In the genomic region with DNA sequence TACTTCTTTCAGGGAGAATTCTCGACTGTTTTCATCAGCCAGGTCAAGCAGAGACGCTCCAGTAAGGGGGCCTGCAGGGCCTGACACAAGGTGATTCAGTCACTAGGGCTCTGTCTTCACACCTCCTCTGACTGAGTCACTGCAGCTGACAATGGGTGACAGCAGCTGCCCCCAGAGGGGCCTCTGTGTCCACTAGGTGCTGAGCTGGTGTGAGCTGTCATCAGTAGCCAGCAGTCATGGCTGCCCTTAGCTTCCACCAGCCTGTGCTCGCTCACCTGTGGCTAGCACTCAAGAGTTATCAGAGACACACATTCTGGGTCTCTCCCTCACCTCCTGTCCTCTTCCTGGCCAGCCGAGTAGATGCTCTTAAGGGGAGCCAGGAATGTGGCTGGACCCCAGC, we compare ENCODE assay signal across 25 mouse cellular contexts. TPM values are rescaled to one million over a fixed set of nuclear protein-coding genes. Genes with fewer than 3 reads are reported as not detected.
"Had no signal": no experiment of that assay in that cellular context is flagged by ENCODE, and none has a peak within 500 bp of the region (broad histone marks: within the 10 kb centered on the region; RNA-seq: fewer than 3 reads in every experiment).

No protein-coding gene starts in this region.

- H3K4me2 ChIP-seq: lung, embryonic 14.5 days; midbrain, embryonic 12.5 days; neural tube, embryonic 13.5 days; neural tube, embryonic 15.5 days had no signal

- H3K4me3 ChIP-seq: midbrain, embryonic 10.5 days; midbrain, embryonic 12.5 days; myocyte; neural tube, embryonic 13.5 days; neural tube, embryonic 15.5 days had no signal

- H3K4me1 ChIP-seq: neural tube, embryonic 13.5 days had no signal

- H3K9me3 ChIP-seq: midbrain, embryonic 10.5 days; midbrain, embryonic 12.5 days; neural tube, embryonic 13.5 days; neural tube, embryonic 15.5 days had no signal

- H3K27ac ChIP-seq: midbrain, embryonic 10.5 days; midbrain, embryonic 12.5 days; neural tube, embryonic 13.5 days; neural tube, embryonic 15.5 days had no signal

- H3K9ac ChIP-seq: lung, embryonic 14.5 days; midbrain, embryonic 12.5 days; neural tube, embryonic 13.5 days; neural tube, embryonic 15.5 days had no signal

- H3K36me3 ChIP-seq: midbrain, embryonic 10.5 days; midbrain, embryonic 12.5 days; neural tube, embryonic 13.5 days; neural tube, embryonic 15.5 days had no signal

- ATAC-seq: midbrain, embryonic 16.5 days had no signal

- DNase-seq: lung, adult 18-20 months; lung, embryonic 14.5 days; lung, postnatal 10 days; lung, postnatal 4 days; midbrain, embryonic 14.5 days; retina, postnatal 1 day; right cerebral cortex, adult 18-20 months; right cerebral cortex, postnatal 25 days; right cerebral cortex, postnatal 4 days; spleen, adult 18-20 months; thymus, adult 18-20 months; thymus, postnatal 14 days; thymus, postnatal 36 days had no signal

RNA-seq across cellular contexts. Expression of a gene that starts 16.3 kb away (rescaled TPM):
- total RNA-seq: megakaryocyte, adult 5-6 weeks; megakaryocyte-erythroid progenitor cell, adult 5-6 weeks had no signal
- polyA plus RNA-seq: lung, embryonic 14.5 days; midbrain, embryonic 10.5 days; myocyte; neural tube, embryonic 11.5 days; stomach, embryonic 14.5 days had no signal

RNA-seq across cellular contexts. Expression of a gene that starts 26.4 kb away (rescaled TPM):
- total RNA-seq: megakaryocyte, adult 5-6 weeks; megakaryocyte-erythroid progenitor cell, adult 5-6 weeks had no signal
- polyA plus RNA-seq: myocyte; small intestine, adult 2 months; stomach, embryonic 14.5 days; stomach, embryonic 16.5 days had no signal

RNA-seq across cellular contexts. Expression of a gene that starts 47.2 kb away (rescaled TPM):
- total RNA-seq: megakaryocyte, adult 5-6 weeks had no signal
